Mouse (Mus musculus) right cerebral cortex, postnatal 25 days (tissue): ENCODE data around the gene Mybpc2.

ENCODE experiments used
- DNase-seq: peaks from one replicate; pipeline ENCODE4 v3.0.0; 2022

The Mybpc2 gene

DNA sequence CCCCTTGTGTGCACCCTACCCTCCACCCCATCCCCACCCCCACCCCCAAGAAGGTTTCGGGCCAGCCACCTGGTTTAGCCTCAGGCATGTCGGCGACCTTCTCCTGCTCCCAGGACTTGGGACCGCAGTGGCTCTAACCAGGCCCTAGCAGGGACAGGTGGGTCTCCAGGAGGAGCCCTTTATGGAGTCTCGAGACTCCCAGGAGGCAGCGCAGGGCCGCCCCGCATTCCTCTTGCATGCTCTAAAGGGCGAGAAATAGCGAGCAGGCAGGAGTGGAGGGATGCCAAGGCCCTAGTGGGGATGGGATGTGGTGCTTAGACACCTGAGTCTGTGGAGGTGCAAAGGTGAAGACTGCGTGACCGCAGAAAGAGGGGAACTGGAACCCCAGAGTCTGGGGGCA lies at the start of gene Mybpc2:
TSS of gene Mybpc2 (minus strand) at position 155 of the 400 bp plus-strand sequence.
- no peak for DNase-seq

DNA sequence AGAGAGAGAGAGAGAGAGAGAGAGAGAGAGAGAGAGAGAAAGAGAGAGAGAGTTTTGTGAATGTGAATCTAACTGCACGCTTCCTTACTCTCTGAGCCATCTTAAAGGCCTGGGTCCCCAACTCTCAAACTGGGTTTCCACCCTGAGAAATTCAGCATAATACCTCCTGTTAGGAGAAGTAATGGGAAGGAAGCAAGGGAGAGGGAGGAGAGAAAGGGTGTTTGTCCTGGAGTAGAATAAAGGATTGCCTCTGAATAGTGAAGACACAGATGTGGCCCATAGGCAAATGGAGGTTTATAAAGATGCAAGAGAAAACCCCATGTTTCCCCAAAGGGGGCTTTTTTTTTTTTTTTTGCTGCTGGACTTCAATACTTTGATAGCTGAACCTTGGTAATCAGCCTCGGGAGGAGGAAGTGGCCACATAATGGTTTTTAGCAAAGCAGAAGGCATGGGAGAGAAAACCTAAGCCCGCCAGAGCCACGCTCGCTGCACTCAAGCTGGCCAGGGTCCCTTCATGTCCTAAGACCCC lies 48.6 kb upstream of the Mybpc2 start:
- no peak for DNase-seq

DNA sequence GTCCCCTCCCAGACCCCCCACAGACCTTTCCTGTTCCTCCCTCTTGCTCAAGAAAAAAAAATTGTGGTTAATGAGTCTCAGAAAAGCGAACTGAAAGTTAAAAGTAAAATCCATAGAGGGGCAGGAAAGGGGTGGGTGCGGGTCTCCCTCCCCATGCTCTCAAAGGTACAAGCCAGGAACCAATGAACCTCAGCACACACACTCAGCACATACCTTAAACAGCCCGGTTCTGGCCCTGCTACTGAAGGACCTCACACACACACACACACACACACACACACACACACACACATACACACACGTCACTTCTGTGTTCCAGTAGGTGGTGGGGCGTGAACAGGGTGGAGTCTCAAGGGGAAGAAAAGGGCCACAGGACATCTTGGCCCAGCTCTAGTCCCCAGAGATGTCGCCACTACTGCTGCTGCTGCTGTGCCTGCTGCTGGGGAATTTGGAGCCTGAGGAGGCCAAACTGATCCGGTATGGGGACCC lies 47.8 kb upstream of the Mybpc2 start, which contains the start of gene Napsa:
TSS of gene Napsa (plus strand) at position 168 of the 489 bp plus-strand sequence.
- DNase-seq: no peak

DNA sequence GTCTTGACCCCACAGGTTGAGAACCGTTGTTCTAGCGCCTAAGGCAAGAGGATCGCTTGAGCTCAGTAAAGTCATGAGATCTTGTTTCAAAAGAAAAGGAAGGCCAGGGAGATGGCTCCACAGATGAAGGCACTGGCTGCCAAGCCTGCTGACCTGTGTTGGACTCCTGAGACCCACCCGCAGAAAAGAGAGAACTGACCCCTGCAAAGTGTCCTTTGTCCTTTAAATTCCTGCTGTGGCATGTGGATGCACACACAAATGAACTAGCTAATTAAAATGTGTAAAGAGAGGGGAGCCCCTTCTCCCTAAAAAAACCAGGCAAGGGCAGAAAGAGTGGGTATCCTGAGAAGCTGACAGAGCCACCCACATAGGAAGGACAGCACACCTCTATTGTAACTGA lies 47.4 kb upstream of the Mybpc2 start:
- no peak for DNase-seq

DNA sequence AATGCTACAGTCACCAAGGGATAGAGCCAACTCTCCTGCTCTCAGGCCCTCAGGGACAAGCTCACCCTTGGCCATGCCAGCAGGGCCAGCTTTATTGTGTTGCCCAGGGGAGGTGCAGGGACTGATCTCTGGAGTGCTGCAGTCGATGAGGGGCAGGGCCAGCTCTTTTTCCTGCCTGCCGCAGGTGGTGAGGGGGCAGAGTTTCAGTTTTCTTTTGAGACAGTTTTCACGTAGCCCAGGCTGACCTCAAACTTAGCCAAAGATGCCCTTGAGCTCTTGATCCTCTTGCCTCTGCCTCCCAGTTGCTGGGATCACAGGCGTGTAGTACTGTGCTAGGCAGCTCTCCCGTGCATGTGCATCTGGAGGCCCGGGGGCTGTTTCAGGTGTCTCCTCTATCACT lies 46.5 kb upstream of the Mybpc2 start:
- no peak for DNase-seq

DNA sequence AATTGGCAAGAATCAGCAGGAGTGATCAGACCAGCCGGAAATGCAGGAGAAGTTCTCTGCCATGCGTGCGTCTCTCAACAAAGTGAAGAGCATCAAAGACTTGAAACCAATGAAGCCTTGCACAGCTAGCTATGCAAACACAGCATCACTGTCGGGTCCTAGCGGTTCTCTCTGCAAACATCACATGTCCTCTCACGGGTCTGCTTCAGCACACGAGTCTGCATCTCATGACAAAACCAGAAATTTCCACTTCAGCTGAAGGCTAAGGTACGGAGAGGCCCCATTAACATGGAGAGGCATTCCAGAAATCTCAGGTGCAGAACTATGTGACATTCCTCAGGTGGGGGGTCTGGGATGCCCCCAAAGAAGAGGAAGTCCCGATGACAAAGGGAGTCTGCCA lies 44.3 kb upstream of the Mybpc2 start:
- DNase-seq: no peak

DNA sequence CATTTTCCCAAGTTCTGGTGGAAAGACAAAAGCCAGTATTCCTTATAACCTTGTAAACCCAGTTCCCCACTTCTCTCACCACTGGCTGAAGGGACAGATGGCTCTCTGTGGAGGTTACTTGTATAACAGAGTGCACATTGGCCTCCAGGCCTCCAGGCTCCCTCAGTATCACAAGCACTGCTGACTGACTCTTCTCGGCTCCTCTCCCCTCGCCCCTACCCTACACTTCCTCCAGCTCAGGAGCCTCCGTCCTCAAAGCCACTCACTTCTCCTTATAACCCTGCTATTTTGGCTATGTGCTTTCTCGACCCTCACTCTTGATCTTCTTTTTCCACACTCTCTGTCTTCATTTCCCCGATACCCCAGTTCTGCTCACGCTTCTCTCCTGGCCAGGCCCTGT lies 41.0 kb upstream of the Mybpc2 start:
- no peak for DNase-seq

DNA sequence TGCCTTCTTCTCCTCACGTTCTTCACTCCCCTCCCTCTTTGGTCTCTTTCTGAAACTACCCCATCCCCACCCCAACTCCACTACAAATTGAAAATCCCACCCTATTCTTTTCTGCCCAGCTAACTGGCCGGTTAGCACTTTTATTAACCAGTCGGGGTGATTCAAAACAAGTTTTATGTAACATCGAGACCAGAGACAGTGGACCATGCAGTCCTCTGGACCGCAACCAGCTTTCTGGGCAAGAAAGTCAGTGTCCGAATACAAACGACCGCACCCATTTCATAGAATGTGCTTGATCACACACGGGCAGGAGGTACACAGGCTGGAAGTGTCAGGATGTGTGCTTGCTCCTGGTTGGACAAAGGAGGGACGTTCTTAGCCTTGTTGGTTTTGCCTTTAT lies 40.0 kb upstream of the Mybpc2 start:
- no peak for DNase-seq

DNA sequence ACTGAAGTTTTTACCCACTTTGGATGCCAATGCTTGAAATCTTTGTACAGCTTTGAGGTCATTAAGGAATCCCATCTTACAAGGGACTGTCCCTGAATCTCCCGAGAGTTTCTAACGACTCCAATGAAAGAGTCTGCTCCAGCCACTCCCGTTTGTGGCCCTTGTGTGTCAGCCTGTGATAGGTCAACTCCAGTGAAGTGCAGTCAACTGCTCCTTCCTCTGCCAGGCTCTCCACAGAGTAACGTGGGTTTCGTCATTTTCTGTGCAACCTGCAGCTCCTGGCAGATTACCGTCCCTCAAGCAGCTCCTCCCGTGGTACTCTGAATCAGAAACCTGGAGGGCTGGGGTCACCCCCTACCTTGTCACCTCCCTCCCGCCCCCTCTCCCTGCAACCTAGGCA lies 38.8 kb upstream of the Mybpc2 start:
- no peak for DNase-seq

DNA sequence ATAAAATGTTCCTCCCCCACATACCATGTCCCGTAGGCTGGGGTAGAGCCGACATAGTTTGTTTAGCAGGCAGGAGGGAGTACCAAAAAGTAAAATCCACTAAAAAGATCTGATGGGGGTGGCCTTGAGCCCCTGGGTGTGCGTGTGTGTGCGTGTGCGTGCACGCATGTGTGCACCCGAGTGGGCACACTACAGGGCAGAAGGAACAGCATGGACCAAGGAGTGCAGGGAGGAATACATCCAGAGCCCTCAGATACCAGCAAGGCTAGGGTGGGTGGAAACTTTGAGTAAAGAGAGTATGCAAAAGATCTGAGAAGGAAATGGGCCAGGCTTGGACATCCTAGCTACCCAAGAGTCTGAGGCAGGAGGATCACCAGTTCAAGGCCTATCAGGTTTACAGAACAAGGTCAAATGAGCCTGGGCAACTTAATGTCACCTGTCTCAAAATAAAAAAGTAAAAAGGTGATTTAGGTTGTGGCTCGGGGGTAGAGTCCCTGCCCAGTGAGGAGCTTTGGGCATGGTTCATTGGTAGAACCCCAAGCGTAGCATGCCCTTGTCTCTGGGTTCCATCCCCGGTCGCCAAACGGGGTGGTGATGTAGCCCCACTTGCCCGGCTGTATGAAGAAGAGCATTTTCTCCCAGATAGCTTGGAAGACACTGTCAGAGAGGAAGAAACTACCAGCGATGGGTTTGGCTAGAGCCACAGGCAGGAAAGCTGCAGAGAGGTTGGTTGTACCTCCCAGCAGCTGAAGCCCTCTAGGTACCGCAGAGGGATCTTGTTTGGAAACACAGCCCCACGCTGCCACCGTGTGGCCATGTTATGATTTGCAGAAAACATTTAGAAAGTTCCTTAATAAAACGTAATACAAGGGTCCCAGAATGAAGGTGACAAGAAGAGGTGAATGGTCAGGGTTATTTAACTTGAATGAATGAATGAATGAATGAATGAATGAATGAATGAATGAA lies 36.3 kb upstream of the Mybpc2 start:
- peak; percentile 60 for DNase-seq

DNA sequence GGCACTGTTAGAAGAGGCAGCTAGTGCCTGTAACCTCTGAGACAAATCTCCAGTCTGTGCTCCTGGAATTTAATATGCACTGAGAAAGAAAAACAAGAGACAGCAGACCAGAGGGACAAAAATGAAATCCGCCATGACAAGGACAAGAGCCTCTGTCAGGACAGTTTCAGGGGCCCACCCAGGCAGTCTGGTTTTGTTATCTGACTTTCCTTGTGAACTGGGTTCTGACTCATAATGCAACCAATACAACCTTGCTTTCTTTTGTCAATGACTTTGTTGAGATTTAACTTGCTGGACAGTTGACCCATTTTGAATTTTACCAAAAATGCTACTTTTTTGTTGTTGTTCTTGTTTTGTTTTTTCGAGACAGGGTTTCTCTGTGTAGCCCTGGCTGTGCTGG lies 33.2 kb upstream of the Mybpc2 start:
- DNase-seq: no peak

DNA sequence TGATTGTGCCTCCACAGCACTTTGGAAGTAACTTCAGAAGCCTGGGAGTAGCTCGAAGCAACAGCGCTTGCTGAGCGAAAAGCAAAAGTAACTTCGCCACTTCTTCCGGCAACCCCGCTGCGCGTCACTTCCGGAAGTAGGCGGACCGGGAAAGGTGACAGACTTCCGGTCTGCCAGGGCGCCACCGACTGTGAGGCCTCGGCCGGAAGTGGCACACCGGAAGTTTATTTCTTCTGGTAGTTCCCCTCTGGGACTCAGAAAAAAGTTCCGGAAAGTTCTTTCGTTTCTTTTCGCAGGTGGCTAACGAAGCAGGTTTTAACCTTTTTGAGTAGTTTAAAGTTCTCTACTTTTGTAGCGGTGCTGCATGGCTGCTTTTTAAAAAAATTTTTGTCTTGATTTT lies 29.4 kb upstream of the Mybpc2 start, which contains the start of gene Nr1h2:
TSS of gene Nr1h2 (minus strand) at position 126 of the 400 bp plus-strand sequence.
- DNase-seq: peak; percentile 93

DNA sequence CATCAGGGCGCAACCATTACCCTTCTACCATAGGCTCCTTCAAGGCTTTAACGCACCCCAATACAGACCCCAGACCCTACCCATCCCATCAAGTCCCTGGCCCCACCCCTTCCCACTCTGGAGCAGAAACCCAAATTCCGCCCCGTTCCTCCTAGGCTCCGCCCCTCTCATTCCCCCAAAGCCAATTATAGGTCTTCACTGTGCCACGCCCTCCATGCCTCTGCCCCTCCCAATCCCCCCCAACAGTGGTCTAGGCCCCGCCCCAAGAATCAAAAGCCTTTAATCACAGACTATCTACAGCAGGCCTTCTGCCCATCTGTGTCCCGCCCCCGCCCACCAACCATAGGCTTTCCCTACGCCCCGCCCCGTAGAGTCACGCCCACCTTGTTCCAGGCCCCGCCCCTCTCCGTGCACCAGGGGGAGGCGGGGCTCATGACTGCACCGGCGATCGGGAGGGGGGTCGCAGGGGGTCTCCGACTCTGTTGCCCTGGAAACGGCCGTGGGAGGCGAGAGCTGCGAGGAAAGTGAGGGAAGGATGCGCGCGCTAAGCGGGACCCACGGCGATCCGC lies 28.8 kb upstream of the Mybpc2 start:
- DNase-seq: peak; percentile 47

DNA sequence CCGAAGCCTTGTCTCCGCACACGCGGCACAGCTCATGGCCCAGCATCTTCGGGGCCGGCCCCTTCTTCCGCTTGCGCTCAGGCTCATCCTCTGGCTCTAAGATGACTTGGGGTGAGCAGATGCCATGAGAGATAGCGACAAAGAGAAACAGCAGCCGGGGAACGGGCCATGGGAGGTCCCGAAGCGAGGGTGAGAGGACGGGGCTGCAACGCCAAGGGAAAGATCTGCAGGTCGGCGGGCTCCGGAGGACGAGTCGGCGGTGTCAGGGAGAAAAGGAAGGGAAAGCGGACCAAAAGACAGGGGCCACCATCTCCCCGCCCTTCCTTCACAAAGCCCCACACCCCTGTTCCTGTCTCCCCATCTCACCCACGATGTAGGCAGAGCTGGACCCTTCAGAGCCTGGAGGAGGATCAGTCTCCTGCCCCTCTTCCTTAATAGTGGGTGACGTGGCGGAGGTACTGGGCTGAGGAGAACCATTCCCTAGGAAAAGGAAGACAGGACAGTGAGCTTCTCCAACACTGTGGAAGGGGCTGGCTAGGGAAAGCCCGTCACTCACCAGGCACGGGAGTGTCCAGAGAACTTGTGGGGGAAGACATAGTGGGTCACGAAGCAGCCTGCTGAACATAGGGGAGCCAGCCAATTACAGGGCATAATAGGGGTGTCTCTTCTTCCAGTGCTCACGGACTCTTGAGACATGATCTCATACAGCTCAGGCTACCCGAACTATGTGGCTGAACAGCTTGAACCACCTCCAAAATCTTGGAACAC lies 27.9 kb upstream of the Mybpc2 start:
- no peak for DNase-seq

DNA sequence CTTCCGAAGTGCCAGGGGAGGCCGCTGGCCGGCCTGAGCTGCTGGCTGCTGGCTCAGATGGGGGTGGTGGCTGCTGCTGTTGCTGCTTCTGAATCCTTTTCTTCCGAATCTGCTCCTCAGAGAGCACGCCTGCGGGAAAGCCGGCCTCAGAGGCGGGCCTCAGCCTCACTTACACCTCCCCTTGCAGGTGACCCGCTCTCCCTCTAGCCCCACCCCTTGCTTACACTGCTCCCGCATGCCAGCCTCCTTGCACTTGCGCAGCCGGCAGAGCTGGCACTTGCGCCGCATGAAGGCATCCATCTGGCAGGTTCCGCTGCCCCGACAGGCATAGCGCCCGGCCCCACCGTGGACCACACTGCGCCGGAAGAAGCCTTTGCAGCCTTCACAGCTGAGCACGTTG lies 27.3 kb upstream of the Mybpc2 start:
- no peak for DNase-seq

DNA sequence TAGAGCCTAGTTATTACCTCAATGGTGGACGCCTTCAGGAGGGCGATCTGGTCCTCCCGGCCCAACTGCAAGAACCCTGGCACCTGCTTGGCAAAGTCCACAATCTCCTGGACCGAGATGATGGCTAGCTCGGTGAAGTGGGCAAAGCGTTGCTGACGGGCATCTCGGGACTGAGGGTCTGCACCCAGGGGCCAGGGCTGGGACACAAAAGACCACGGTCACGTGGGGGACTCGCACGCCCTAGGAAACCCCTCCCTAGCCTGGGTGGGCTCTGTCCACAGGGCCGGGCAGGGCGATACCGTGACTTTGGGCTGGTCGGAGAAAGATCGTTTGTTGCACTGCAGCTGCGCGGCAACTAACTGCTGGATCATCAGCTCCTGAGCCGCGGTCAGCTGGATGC lies 26.8 kb upstream of the Mybpc2 start:
- DNase-seq: no peak

DNA sequence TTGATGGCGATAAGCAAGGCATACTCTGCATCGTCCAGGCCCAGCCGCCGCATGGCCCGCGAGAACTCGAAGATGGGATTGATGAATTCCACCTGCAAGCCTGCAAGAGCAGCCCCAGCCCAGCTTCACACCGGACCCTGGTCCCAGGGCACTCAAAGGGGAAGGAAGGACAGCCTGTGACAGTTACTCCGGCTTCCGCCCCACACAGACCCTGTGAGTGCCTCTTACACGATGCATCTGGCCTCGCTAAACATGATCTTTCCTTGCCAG lies 25.9 kb upstream of the Mybpc2 start:
- no peak for DNase-seq

DNA sequence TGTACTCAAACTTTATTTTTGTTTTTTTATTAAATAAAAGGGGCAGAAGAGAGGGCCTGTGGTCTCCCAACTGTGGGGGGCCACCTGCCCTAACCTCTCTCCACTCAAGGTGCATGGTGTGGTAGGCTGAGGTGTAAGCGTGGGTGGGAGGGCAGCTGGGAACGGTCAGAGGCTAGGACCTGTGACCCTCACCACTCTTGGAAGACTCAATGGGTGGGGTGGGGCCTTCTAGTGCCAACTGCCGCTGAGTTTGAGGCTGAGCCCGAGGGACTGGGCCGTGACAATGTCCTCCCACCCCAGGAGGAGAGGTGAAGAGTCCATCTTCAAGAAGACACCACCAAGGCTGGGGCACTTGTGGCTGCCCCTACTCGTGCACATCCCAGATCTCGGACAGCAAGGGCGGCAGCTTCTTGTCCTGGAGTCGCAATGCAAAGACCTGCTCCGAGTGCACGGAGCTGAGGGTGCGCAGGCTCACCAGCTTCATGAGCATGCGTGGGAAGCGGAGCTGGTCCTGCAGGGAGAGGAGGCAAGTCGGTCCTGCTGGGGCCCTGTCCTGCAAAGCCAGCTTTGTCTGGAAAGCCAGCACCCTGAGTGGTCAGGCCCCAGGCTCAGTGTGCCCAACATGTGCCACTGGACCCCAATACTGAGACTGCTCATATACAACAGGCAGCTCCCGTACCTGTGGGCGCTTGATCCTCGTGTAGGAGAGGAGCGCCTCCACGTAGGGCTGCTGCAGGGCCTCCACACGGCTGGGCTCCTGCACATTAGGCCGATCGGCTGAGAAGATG lies 25.4 kb upstream of the Mybpc2 start:
- no peak for DNase-seq

DNA sequence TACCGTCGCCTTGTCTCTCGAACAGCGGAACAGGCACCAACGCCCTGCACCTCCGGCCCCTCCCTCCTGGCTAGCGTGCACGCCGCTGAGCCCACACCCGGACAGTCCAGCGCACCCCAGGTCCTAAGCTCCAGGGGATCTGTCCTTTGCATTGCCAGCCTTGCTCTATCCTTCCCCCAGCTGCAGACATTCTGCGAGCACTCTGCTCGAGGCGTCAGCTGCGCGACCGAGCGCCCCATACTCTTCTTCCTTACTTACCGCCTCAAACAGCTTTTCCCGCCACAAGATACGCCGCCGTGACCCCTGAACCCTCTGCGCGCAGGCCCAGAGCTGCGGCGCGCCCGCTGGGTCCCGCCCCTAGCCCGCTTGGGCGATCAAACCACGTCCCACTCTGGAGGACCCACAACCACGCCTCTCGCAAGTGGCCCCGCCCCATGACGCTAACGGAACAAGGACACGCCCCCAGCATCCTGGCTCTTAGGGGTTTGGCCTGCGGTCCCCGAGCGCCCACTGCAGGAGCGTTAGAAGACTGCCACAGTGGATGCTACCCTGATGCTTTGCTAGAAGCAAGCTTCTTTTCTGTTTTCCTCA lies 24.1 kb upstream of the Mybpc2 start, which contains the start of gene Pold1:
TSS of gene Pold1 (minus strand) at position 353 of the 591 bp plus-strand sequence.
- DNase-seq: peak; percentile 99

DNA sequence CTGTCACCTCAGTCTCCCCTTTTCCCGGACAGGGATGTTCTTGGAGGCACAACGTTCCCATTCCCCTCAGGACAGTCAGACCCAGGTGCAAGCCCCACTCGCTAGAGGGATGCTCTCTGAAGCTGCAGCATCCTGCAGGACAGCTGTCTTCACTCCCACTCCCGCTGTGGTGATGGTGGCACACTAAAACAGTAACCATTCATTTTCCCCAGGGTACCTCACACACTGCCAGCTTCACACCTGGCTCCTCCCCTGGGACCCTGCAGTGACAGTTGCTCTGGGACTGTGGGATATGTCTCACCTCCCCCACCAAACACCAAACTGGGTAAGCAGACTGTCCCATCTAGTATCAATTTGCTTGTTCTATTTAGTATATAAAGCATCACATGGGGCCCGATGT lies 23.3 kb upstream of the Mybpc2 start:
- DNase-seq: no peak

DNA sequence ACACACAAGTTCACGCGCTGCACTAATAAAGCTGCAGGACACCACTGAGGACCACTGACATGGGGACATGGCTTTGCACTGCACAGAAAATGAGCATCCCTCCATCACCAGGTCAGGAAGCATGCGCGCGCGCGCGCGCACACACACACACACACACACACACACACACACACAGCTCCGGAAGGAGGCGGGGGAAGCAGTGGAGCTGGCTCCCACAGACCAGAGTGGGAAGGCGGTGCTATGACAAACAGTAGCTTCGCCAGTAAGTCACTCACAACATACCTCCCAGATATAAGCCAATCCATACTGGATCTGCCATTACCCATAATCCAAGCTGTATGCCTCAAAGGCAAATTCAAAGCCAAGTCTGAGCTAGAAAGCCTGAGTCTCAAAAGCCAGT lies 22.6 kb upstream of the Mybpc2 start:
- DNase-seq: no peak

DNA sequence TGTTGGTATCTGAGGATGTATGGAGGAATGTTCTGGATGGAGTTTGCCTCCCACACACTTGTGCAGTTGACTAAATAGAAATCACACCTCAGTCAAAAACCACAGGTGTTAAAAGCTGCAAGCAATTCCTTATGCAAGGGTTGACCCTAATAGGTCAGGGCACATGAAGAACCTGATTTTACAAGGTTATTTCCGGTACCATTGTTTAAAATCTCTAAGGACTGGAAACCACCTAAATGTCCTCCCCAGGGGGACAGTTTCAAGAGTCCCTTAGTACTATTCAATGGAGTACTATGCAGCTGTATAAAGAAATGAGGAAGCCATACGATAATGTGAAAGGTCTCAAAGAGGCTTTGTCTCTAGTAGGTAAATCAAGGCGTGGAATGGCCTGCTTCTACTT lies 21.8 kb upstream of the Mybpc2 start:
- no peak for DNase-seq
